Mouse (Mus musculus): ENCODE measurements around the gene Trpv4. TPM values are rescaled to one million over a fixed set of nuclear protein-coding genes. Genes with fewer than 3 reads are reported as not detected.

The Trpv4 gene
- polyA plus RNA-seq, 1 experiment from 2014 or later = 0.26 TPM

DNA sequence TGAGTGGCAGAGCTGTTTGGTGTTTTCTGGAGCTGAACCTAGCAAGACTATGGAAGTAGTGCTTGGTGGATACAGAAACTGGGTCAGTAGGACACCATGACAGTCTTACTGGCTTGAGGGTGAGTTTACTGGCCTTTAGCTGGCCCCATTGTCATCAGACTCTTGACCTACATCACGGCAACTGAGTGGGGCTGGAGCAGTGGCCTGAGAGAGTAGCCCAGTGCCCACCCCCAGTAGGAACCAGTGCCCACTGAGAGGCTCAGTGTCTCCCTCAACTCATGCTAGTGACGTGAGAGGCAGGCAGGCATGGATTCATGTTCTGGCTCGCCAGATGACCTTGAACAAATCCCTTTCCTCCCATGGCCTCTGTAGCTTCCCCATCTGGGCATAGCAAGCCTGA is 75.2 kb downstream of the Trpv4 start:
- no peaks in the 10 kb centered on the region for H3K9me3 ChIP-seq (ENCODE audit: control insufficient read depth, low read length)
- DNase-seq (ENCODE audit: low spot score, missing footprints) (no peak), ATAC-seq (ENCODE audit: low FRiP score) (no peak)
- H3K36me3 ChIP-seq (ENCODE audit: control insufficient read depth, insufficient read depth, low read length) = no peaks in the 10 kb centered on the region
- no peak overlapping the region for H3K4me2 ChIP-seq
- H3K4me3 ChIP-seq (ENCODE audit: low read depth, low read length) = no peak overlapping the region
- H3K27ac ChIP-seq (ENCODE audit: low read depth, low read length) = no peak overlapping the region
- no peaks in the 10 kb centered on the region for H3K27me3 ChIP-seq (ENCODE audit: control insufficient read depth, insufficient read depth, low read length)
- peaks cover 58% of the 10 kb centered on the region for H3K4me1 ChIP-seq (ENCODE audit: control insufficient read depth, insufficient read depth, low read length)
- WGBS = 75% methylated on average over 3 of the region's 3 CpGs
- H3K9ac ChIP-seq (ENCODE audit: low read length) = no peak overlapping the region

DNA sequence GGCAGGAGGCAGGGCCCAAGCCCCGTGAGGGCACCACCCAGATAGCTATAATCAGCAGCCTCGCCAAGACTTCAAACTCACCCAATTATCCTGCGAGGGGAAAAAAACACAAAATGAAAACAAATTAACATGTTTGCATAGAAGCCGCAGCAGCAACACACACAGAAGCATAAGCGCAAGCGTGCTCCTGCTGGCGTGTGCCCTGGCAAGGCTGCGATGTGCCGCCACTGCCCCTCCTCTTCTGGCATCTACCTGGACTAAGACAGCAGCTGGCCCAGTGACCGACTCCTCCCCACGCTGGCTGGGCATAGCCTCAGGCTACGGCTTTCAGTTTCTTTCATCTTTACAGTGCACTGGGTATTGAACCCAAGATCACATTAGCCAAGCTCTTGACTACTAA is 76.7 kb downstream of the Trpv4 start:
- H3K9me3 ChIP-seq (ENCODE audit: control insufficient read depth, low read length) = no peaks in the 10 kb centered on the region
- DNase-seq (ENCODE audit: low spot score, missing footprints) = no peak
- no peaks in the 10 kb centered on the region for H3K27me3 ChIP-seq (ENCODE audit: control insufficient read depth, insufficient read depth, low read length)
- no peak overlapping the region for H3K27ac ChIP-seq (ENCODE audit: low read depth, low read length)
- peaks cover 59% of the 10 kb centered on the region for H3K4me1 ChIP-seq (ENCODE audit: control insufficient read depth, insufficient read depth, low read length)
- 89% methylated on average over 12 of the region's 12 CpGs for WGBS
- H3K4me2 ChIP-seq = no peak overlapping the region
- no peak for ATAC-seq (ENCODE audit: low FRiP score)
- no peak overlapping the region for H3K9ac ChIP-seq (ENCODE audit: low read length)
- H3K36me3 ChIP-seq (ENCODE audit: control insufficient read depth, insufficient read depth, low read length) = no peaks in the 10 kb centered on the region
- no peak overlapping the region for H3K4me3 ChIP-seq (ENCODE audit: low read depth, low read length)

DNA sequence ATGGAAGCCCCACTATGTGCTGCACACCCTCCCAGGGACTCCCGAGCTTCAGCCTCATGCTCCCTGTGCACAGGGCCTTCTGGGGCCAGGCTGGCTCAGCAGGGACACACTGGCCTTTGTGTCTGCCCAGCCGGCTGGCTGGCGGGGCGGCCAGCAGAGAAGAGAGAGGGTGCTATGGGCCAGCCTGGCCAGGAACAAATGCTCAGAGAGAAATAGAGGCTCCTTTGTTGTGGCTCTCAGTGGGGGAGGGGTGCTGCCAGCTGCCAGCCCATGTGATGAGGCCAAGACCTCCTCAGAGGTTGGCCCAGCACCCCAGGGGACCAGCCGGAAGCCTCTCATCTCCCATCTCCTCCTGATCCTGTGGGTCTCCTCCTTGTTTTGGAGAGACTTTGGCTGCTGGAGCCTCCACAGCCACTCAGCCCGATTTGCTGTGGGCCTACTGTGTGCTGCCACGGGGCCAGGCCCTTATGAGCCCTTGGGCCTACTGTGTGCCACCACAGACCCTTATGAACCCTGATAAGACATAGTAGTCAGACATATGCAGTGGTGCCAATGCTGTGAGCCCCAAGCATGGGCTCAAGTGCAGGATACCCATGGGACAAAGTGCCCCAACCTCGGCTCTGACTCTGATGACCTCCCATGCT is 78.4 kb downstream of the Trpv4 start:
- Histone ChIP-seq H3K27me3 (ENCODE audit: control insufficient read depth, insufficient read depth, low read length) (peaks cover 7% of the 10 kb centered on the region), H3K4me3 (ENCODE audit: low read depth, low read length) (no peak overlapping the region), H3K9ac (ENCODE audit: low read length) (no peak overlapping the region; the same call in 1 of the 2 replicates), H3K4me2 (no peak overlapping the region), H3K27ac (ENCODE audit: low read depth, low read length) (no peak overlapping the region), H3K4me1 (ENCODE audit: control insufficient read depth, insufficient read depth, low read length) (peaks cover 53% of the 10 kb centered on the region), H3K36me3 (ENCODE audit: control insufficient read depth, insufficient read depth, low read length) (no peaks in the 10 kb centered on the region), H3K9me3 (ENCODE audit: control insufficient read depth, low read length) (no peaks in the 10 kb centered on the region)
- ATAC-seq (ENCODE audit: low FRiP score) (peak; percentile 52; the same call in 1 of the 2 replicates), DNase-seq (ENCODE audit: low spot score, missing footprints) (no peak)
- 64% methylated on average over 8 of the region's 8 CpGs for WGBS

DNA sequence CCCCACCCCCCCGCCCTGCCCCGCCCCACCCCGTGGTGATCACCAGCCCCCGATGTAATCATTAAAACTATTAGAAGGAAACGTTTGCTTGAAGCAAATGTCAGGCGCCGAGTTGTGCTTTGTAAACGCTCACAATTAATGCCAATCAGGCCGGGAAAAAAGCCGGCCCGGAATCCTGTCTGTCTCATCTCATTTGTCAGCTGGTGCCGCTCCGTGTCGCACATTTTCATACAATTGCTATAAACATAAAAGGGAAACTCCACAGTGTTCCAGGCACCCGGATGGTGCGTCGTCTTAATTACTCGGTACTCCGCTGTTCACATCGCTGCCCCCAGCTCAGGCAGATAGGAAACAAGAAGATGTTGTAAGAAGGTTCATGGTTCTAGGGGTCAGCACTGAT is 79.9 kb downstream of the Trpv4 start:
- ATAC-seq (ENCODE audit: low FRiP score) (no peak), DNase-seq (ENCODE audit: low spot score, missing footprints) (no peak)
- Histone ChIP-seq H3K4me3 (ENCODE audit: low read depth, low read length) (no peak overlapping the region), H3K4me1 (ENCODE audit: control insufficient read depth, insufficient read depth, low read length) (peaks cover 53% of the 10 kb centered on the region), H3K9me3 (ENCODE audit: control insufficient read depth, low read length) (no peaks in the 10 kb centered on the region), H3K4me2 (no peak overlapping the region), H3K36me3 (ENCODE audit: control insufficient read depth, insufficient read depth, low read length) (no peaks in the 10 kb centered on the region), H3K27ac (ENCODE audit: low read depth, low read length) (no peak overlapping the region), H3K27me3 (ENCODE audit: control insufficient read depth, insufficient read depth, low read length) (peaks cover 7% of the 10 kb centered on the region), H3K9ac (ENCODE audit: low read length) (no peak overlapping the region)
- WGBS = 60% methylated on average over 20 of the region's 20 CpGs

DNA sequence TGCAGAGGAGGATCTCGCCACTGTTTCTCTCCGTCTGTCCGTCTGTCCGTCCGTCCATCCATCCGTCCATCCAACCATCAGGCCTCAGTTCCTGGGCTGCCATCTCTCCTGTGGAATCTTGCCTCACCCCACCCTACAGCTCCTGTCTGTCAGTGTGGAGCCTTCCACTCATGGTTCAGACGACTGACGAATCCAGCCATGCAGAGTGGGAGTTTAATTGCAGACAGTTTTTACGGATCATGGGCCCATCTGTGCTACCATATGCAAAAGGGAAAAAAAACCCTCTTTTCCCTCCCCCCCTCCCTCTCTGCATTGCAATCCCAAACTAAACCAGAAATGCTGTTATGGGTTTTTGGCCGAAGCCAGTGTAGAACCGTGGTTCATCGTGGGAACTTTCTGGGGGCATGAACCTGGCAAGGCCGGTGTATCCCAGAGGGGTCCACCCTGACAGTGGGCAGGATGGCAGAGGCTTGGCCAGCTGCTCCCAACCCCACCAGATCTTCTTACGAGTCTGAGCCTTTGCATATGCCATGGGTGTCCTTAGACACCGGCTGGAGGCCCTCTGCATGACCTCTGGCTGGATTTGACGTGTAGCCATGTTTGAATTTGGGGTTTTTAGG is 82.1 kb downstream of the Trpv4 start:
- ATAC-seq (ENCODE audit: low FRiP score) = no peak
- no peak overlapping the region for H3K27ac ChIP-seq (ENCODE audit: low read depth, low read length)
- peaks cover 7% of the 10 kb centered on the region for H3K27me3 ChIP-seq (ENCODE audit: control insufficient read depth, insufficient read depth, low read length)
- H3K4me2 ChIP-seq = no peak overlapping the region
- H3K9ac ChIP-seq (ENCODE audit: low read length) = no peak overlapping the region
- WGBS = 90% methylated on average over 16 of the region's 16 CpGs
- H3K9me3 ChIP-seq (ENCODE audit: control insufficient read depth, low read length) = no peaks in the 10 kb centered on the region
- no peaks in the 10 kb centered on the region for H3K36me3 ChIP-seq (ENCODE audit: control insufficient read depth, insufficient read depth, low read length)
- peaks cover 69% of the 10 kb centered on the region for H3K4me1 ChIP-seq (ENCODE audit: control insufficient read depth, insufficient read depth, low read length)
- DNase-seq (ENCODE audit: low spot score, missing footprints) = no peak
- H3K4me3 ChIP-seq (ENCODE audit: low read depth, low read length) = no peak overlapping the region

DNA sequence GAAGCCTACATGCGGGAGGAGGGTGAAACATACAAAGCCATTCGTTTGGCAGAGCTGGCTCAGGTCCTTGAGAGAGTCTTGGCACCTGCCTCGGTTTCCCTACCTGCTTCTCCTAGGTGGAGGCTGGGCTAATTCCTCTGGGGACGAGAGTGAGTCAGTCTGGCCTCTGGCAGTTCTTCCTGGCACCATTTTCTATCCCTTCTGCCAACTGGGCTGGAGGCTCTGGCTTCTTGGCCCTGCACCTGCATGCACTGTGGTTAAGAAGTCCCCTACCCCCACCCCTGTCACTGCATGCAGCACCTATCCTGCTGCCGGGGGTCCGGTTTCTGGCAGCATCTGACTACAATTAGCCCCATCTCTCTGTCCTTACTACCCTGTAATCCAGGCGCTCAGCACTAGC is 82.7 kb downstream of the Trpv4 start:
- peaks cover 7% of the 10 kb centered on the region for H3K27me3 ChIP-seq (ENCODE audit: control insufficient read depth, insufficient read depth, low read length)
- DNase-seq (ENCODE audit: low spot score, missing footprints) = no peak
- no peak overlapping the region for H3K9ac ChIP-seq (ENCODE audit: low read length)
- H3K9me3 ChIP-seq (ENCODE audit: control insufficient read depth, low read length) = no peaks in the 10 kb centered on the region
- H3K4me3 ChIP-seq (ENCODE audit: low read depth, low read length) = no peak overlapping the region
- WGBS = 75% methylated on average over 7 of the region's 7 CpGs
- no peaks in the 10 kb centered on the region for H3K36me3 ChIP-seq (ENCODE audit: control insufficient read depth, insufficient read depth, low read length)
- no peak overlapping the region for H3K27ac ChIP-seq (ENCODE audit: low read depth, low read length)
- H3K4me1 ChIP-seq (ENCODE audit: control insufficient read depth, insufficient read depth, low read length) = peaks cover 72% of the 10 kb centered on the region
- no peak overlapping the region for H3K4me2 ChIP-seq
- ATAC-seq (ENCODE audit: low FRiP score) = no peak

DNA sequence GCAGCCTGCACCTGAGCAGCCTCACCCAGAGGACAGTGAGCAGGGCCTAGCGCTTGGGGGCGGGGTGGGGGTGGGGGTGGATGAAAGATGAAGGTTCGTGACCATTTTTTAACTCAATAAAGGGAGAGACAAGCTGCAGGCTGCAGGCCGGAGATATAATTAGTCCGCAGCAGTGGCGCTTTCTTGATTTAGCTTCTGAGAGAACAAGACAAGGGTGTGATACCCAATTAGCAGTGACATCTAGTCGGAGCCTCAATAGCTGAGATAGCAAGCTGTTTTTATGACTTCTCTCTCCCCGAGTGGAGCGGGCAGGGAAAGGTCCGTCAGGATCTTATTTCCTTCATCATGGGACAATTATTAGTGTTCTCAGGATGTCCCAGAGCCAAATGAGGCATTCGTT is 83.2 kb downstream of the Trpv4 start:
- H3K4me3 ChIP-seq (ENCODE audit: low read depth, low read length) = no peak overlapping the region
- H3K9me3 ChIP-seq (ENCODE audit: control insufficient read depth, low read length) = no peaks in the 10 kb centered on the region
- H3K4me2 ChIP-seq = no peak overlapping the region
- peaks cover 75% of the 10 kb centered on the region for H3K4me1 ChIP-seq (ENCODE audit: control insufficient read depth, insufficient read depth, low read length)
- H3K36me3 ChIP-seq (ENCODE audit: control insufficient read depth, insufficient read depth, low read length) = no peaks in the 10 kb centered on the region
- WGBS = 60% methylated on average over 11 of the region's 11 CpGs
- 0 out of 2 replicates have a peak overlapping the region, but pooled peaks have one; percentile 16 for H3K27ac ChIP-seq (ENCODE audit: low read depth, low read length)
- H3K27me3 ChIP-seq (ENCODE audit: control insufficient read depth, insufficient read depth, low read length) = peaks cover 7% of the 10 kb centered on the region
- no peak overlapping the region for H3K9ac ChIP-seq (ENCODE audit: low read length)
- DNase-seq (ENCODE audit: low spot score, missing footprints) = no peak
- ATAC-seq (ENCODE audit: low FRiP score) = no peak

DNA sequence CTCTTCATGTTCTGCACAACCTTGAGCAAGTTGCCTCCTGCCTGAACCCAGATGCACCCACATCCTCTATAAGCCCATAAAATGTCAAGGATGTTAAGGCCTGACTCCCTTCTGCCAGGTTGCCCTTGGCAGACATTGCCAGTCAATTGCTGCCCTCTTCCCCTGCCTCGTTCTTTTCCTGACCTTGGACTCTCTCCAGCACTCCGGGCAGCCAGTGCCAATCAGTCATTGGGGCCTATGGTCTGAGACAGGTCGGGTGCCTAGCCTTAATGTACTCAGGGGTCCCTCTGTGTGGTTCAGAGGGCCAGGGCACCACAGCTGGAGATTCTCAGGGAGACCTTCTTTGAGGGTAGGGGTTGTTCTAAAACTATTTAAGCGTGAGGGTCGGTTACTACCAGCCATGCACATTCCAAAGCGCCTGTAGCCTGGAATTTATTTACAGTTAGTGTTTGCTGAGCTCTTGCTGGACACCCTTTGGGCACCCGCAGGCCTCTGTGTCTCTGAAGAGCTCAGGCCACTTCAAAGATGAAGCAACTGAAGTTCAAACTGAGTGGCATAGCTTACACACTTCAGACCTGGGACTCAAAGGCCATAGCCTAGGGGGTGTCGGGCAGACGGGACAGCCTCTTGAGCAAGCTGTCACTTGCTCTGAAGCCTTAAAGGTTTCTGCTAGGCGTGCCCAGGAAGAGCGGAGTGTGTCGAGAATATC is 84.1 kb downstream of the Trpv4 start:
- DNase-seq (ENCODE audit: low spot score, missing footprints) (no peak), ATAC-seq (ENCODE audit: low FRiP score) (no peak)
- Histone ChIP-seq H3K4me1 (ENCODE audit: control insufficient read depth, insufficient read depth, low read length) (peaks cover 74% of the 10 kb centered on the region), H3K9me3 (ENCODE audit: control insufficient read depth, low read length) (no peaks in the 10 kb centered on the region), H3K4me3 (ENCODE audit: low read depth, low read length) (no peak overlapping the region), H3K4me2 (no peak overlapping the region), H3K36me3 (ENCODE audit: control insufficient read depth, insufficient read depth, low read length) (no peaks in the 10 kb centered on the region), H3K27me3 (ENCODE audit: control insufficient read depth, insufficient read depth, low read length) (peaks cover 10% of the 10 kb centered on the region), H3K27ac (ENCODE audit: low read depth, low read length) (no peak overlapping the region), H3K9ac (ENCODE audit: low read length) (no peak overlapping the region)
- 72% methylated on average over 12 of the region's 12 CpGs for WGBS

DNA sequence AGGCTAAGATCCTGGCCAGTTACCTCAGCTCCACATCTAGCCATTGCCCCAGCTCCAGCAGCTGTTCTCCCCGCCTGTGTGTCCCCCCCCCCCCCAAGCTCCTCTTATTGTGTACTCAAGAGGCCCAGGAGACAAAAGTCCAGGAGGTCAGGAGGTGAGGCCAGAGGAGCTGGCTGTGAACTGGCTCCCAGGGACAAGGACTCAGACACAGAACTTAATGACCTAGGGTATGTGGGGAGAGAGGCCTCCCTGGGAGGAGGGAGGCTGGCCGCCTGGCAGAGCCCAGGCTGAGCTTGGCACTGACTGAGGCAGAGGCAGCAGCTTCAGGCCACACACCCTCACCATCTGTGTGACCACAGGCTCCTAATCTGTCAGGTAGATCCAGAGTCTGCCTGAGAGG is 85.2 kb downstream of the Trpv4 start:
- ATAC-seq (ENCODE audit: low FRiP score) (no peak), DNase-seq (ENCODE audit: low spot score, missing footprints) (no peak)
- peak overlapping the region; percentile 59 for H3K4me2 ChIP-seq
- peaks cover 78% of the 10 kb centered on the region for H3K4me1 ChIP-seq (ENCODE audit: control insufficient read depth, insufficient read depth, low read length)
- no peaks in the 10 kb centered on the region for H3K9me3 ChIP-seq (ENCODE audit: control insufficient read depth, low read length)
- no peaks in the 10 kb centered on the region for H3K36me3 ChIP-seq (ENCODE audit: control insufficient read depth, insufficient read depth, low read length)
- 0% methylated on average over 2 of the region's 2 CpGs for WGBS
- H3K27ac ChIP-seq (ENCODE audit: low read depth, low read length) = peak overlapping the region; percentile 14; the same call in 1 of the 2 replicates
- no peak overlapping the region for H3K4me3 ChIP-seq (ENCODE audit: low read depth, low read length)
- H3K9ac ChIP-seq (ENCODE audit: low read length) = no peak overlapping the region
- peaks cover 13% of the 10 kb centered on the region for H3K27me3 ChIP-seq (ENCODE audit: control insufficient read depth, insufficient read depth, low read length)

All from midbrain, embryonic 11.5 days (tissue).